Mouse (Mus musculus): Measurements from ENCODE around the gene Dusp10.

DNA sequence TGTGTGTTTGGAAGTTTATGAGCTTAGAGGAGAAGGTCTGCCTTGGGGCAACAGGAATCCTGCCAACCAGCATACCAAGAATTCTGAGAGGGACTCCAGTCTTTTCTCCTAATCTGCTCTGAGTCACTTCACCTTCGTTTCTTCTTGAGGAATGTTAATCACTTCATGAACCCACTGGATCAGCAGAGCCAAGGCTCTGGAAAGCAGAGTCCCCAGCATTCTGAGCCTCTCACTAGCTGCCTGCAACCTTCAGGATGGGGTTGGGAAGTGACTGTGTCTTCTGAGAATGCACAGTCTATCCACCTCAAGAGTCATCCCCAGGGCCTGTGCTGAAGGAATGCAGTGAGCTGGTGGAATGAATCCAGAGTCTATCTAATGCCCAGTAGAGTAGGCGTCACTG, 63.7 kb downstream of the Dusp10 start:
- no peak for TF ChIP-seq CHD2 (IDR thresholded peaks at IDR 0.05; ENCODE audit: low read depth, low read length)
- no peak for TF ChIP-seq MAFK (IDR thresholded peaks at IDR 0.05; ENCODE audit: insufficient read depth, low read depth, low read length)
- TF ChIP-seq ZC3H11A (IDR thresholded peaks at IDR 0.05; ENCODE audit: borderline replicate concordance, low read depth, low read length): no peak
- TF ChIP-seq ZNF384 (IDR thresholded peaks at IDR 0.05; ENCODE audit: low read depth, low read length): no peak
